Mouse (Mus musculus) embryonic fibroblast, embryonic 13.5 days (primary cell): Measurements from ENCODE around the gene Kif2c.

Experiments
- CTCF ChIP-seq: IDR thresholded peaks from 2 replicates; pipeline ENCODE4 v1.5.1; 2011; ENCODE audit warnings: mild to moderate bottlenecking, control low read depth, low read length, moderate library complexity, borderline replicate concordance; ENCODE audit not compliant: insufficient read depth
- POLR2A ChIP-seq: IDR thresholded peaks from 2 replicates; pipeline ENCODE4 v1.6.1; 2011; ENCODE audit warnings: low read depth, mild to moderate bottlenecking, control low read depth, low read length, moderate library complexity

- TF ChIP-seq CTCF (no peak), POLR2A (no peak)
Observed at GRCm38 (mm10) chr4:117124218-117124517, 58.3 kb downstream of the Kif2c start.
